Mouse (Mus musculus) MEL (cell line): ENCODE data around the gene Sbsn. TPM values are rescaled to one million over a fixed set of nuclear protein-coding genes. Genes with fewer than 3 reads are reported as not detected.
A peak's percentile ranks its signal among the peaks of the same experiment; 100 is the strongest.

Source experiments
- DNase-seq: peaks from one replicate; pipeline ENCODE4 v3.0.0; 2011; ENCODE audit warnings: low read depth, low spot score
- H3K27ac ChIP-seq: 2 replicates; pipeline ENCODE4 v1.5.1; 2012; ENCODE audit warnings: low read depth, mild to moderate bottlenecking, control low read depth, low read length, moderate library complexity; ENCODE audit not compliant: control insufficient read depth
- H3K27me3 ChIP-seq, 2 experiments: fragments of 150-350 bp in 1 of 2; sonication (generic) in 1 of 2; 2 replicates each; pipeline ENCODE4 v1.6.1; 2012; ENCODE audit warnings: low read length in 2 of 2, mild to moderate bottlenecking in 2 of 2, improper control_type of control experiment in 1 of 2, moderate library complexity in 1 of 2; ENCODE audit not compliant: insufficient read depth in 2 of 2, control insufficient read depth in 1 of 2
- H3K36me3 ChIP-seq, 2 experiments: 2 replicates each; pipeline ENCODE4 v1.6.1; 2012 to 2014; ENCODE audit warnings: low read length in 2 of 2, improper control_type of control experiment in 1 of 2, inconsistent platforms in 1 of 2, mild to moderate bottlenecking in 1 of 2; ENCODE audit not compliant: insufficient read depth in 2 of 2, control insufficient read depth in 1 of 2
- H3K4me1 ChIP-seq, 2 experiments: fragments of 150-350 bp in 1 of 2; sonication (generic) in 1 of 2; 2 replicates each; pipeline ENCODE4 v1.6.1; 2012; ENCODE audit warnings: low read length in 2 of 2, improper control_type of control experiment in 1 of 2, mild to moderate bottlenecking in 1 of 2; ENCODE audit not compliant: insufficient read depth in 2 of 2, control insufficient read depth in 1 of 2
- H3K4me3 ChIP-seq, 2 experiments: fragments of 150-350 bp in 1 of 2; sonication (generic) in 1 of 2; 2 replicates each; pipeline ENCODE4 v1.5.1; 2012; ENCODE audit warnings: low read depth in 2 of 2, low read length in 2 of 2, mild to moderate bottlenecking in 2 of 2, moderate library complexity in 2 of 2, control low read depth in 1 of 2, improper control_type of control experiment in 1 of 2; ENCODE audit not compliant: control insufficient read depth in 1 of 2, insufficient read depth in 1 of 2
- H3K79me2 ChIP-seq: 2 replicates; pipeline ENCODE4 v1.6.1; 2012; ENCODE audit warnings: mild to moderate bottlenecking, low read length, moderate library complexity; ENCODE audit not compliant: control insufficient read depth, poor library complexity, insufficient read depth
- H3K9ac ChIP-seq: 2 replicates; pipeline ENCODE4 v1.6.1; 2012; ENCODE audit warnings: low read depth, mild to moderate bottlenecking, control low read depth, low read length, moderate library complexity; ENCODE audit not compliant: control insufficient read depth, poor library complexity, severe bottlenecking
- H3K9me3 ChIP-seq: fragments of 150-350 bp; sonication (generic); replicated peaks from 2 replicates; pipeline ENCODE4 v1.6.1; 2012; ENCODE audit warnings: mild to moderate bottlenecking, low read length, improper control_type of control experiment, moderate library complexity; ENCODE audit not compliant: insufficient read depth
- CTCF ChIP-seq, 3 experiments: IDR thresholded peaks in 2 of 3; conservative IDR thresholded peaks in 1 of 3; 2 replicates each; pipeline ENCODE4 v1.5.1; 2011 to 2012; ENCODE audit warnings: low read length in 3 of 3, low read depth in 2 of 3, mild to moderate bottlenecking in 2 of 3, improper control_type of control experiment in 1 of 3, inconsistent platforms in 1 of 3, mixed read lengths in 1 of 3, moderate library complexity in 1 of 3; ENCODE audit not compliant: control insufficient read depth in 1 of 3, insufficient read depth in 1 of 3, poor library complexity in 1 of 3, severe bottlenecking in 1 of 3
- ELF1 ChIP-seq: IDR thresholded peaks from 2 replicates; pipeline ENCODE4 v1.6.1; 2014; ENCODE audit warnings: low read depth, mild to moderate bottlenecking, inconsistent platforms, low read length, improper control_type of control experiment, moderate library complexity
- EP300 ChIP-seq, 2 experiments: IDR thresholded peaks; 2 replicates each; pipeline ENCODE4 v1.6.1; 2011; ENCODE audit warnings: improper control_type of control experiment in 2 of 2, low read length in 2 of 2, low read depth in 1 of 2, mild to moderate bottlenecking in 1 of 2
- HCFC1 ChIP-seq: IDR thresholded peaks from 2 replicates; pipeline ENCODE4 v1.6.1; 2012; ENCODE audit warnings: low read depth, mild to moderate bottlenecking, inconsistent platforms, low read length, improper control_type of control experiment, moderate library complexity
- MAX ChIP-seq: IDR thresholded peaks from 2 replicates; pipeline ENCODE4 v1.6.1; 2011; ENCODE audit warnings: low read length, improper control_type of control experiment
- MAZ ChIP-seq: IDR thresholded peaks from 2 replicates; pipeline ENCODE4 v1.6.1; 2012; ENCODE audit warnings: low read depth, mild to moderate bottlenecking, inconsistent platforms, low read length, improper control_type of control experiment
- MYB ChIP-seq: IDR thresholded peaks from 2 replicates; pipeline ENCODE4 v1.6.1; 2011; ENCODE audit warnings: mild to moderate bottlenecking, low read depth, low read length, improper control_type of control experiment
- MYC ChIP-seq: IDR thresholded peaks from 2 replicates; pipeline ENCODE4 v1.6.1; 2011; ENCODE audit warnings: low read depth, mild to moderate bottlenecking, low read length, improper control_type of control experiment, moderate library complexity
- POLR2A ChIP-seq, 2 experiments: IDR thresholded peaks; 2 replicates each; pipeline ENCODE4 v1.6.1; 2011 to 2012; ENCODE audit warnings: low read length in 2 of 2, mild to moderate bottlenecking in 2 of 2, control low read depth in 1 of 2, improper control_type of control experiment in 1 of 2, low read depth in 1 of 2, moderate library complexity in 1 of 2; ENCODE audit not compliant: control insufficient read depth in 1 of 2, insufficient read depth in 1 of 2, poor library complexity in 1 of 2
- POLR2AphosphoS2 ChIP-seq: IDR thresholded peaks from 2 replicates; pipeline ENCODE4 v1.6.1; 2011; ENCODE audit warnings: low read length, improper control_type of control experiment
- SIN3A ChIP-seq: IDR thresholded peaks from 2 replicates; pipeline ENCODE4 v1.6.1; 2012; ENCODE audit warnings: low read length, improper control_type of control experiment, inconsistent platforms
- SMC3 ChIP-seq: IDR thresholded peaks from 2 replicates; pipeline ENCODE4 v1.6.1; 2011; ENCODE audit warnings: low read depth, low read length, improper control_type of control experiment
- ZNF384 ChIP-seq: IDR thresholded peaks from 2 replicates; pipeline ENCODE4 v1.6.1; 2012; ENCODE audit warnings: low read depth, mild to moderate bottlenecking, inconsistent platforms, low read length, improper control_type of control experiment
- polyA plus RNA-seq, 2 experiments: library from polyadenylated mRNA; stranded (reverse) in 1 of 2; unstranded in 1 of 2; fragments of >175 nt in 1 of 2; fragments of >200 nt in 1 of 2; gene quantifications; 2 replicates each; pipeline versions ENCODE4 v1.2.1 to v1.2.4; 2012; ENCODE audit warnings: low replicate concordance in 2 of 2, low read depth in 1 of 2; ENCODE audit not compliant: insufficient read length in 2 of 2, insufficient read depth in 1 of 2, missing spikeins in 1 of 2
- total RNA-seq: library from RNA; depleted of rRNA; stranded (reverse); fragments of 300-350 nt; gene quantifications from 2 replicates; pipeline ENCODE4 v1.2.3, GENCODE M21; 2012

Sbsn gene
- total and polyA plus RNA-seq, 3 experiments: 0.17 to 1.2 TPM; not detected in 1

- H3K9ac ChIP-seq: no peak overlapping the region
Observed at GRCm38 (mm10) chr7:30744022-30744598, 7.2 kb upstream of the Sbsn start.

GRCm38 (mm10) chr7:30747525-30748204 is 3.6 kb upstream of the Sbsn start:
- H3K36me3 ChIP-seq: no peaks in the 10 kb centered on the region
- no peaks in the 10 kb centered on the region; a peak in 2 of 4 replicates for H3K27me3 ChIP-seq
- H3K27ac ChIP-seq: no peak overlapping the region
- H3K4me1 ChIP-seq: no peaks in the 10 kb centered on the region
- H3K79me2 ChIP-seq: no peaks in the 10 kb centered on the region
- H3K9ac ChIP-seq: no peak overlapping the region
- TF ChIP-seq SIN3A (no peak), CTCF (IDR thresholded peaks at IDR 0.05 in 2 of 3, conservative IDR thresholded peaks at IDR 0.05 in 1 of 3; ENCODE audit: control insufficient read depth in 1 of 3, insufficient read depth in 1 of 3, low read depth in 2 of 3, low read length in 3 of 3, poor library complexity in 1 of 3, severe bottlenecking in 1 of 3) (peak; percentile 19 to 46 (median 32); a peak in 5 of 6 replicates), POLR2AphosphoS2 (no peak), ELF1 (no peak), MAZ (no peak), SMC3 (0 out of 2 replicates have a peak, but pooled peaks have one; percentile 10), EP300 (IDR thresholded peaks at IDR 0.05; ENCODE audit: low read depth in 1 of 2, low read length in 2 of 2) (no peak), ZNF384 (no peak), MAX (no peak)
- DNase-seq: no peak
- no peak overlapping the region for H3K4me3 ChIP-seq
- H3K9me3 ChIP-seq: no peaks in the 10 kb centered on the region

More at GRCm38 (mm10) chr7:30744022-30744598, 7.2 kb upstream of the Sbsn start:
- no peak overlapping the region for H3K27ac ChIP-seq
- H3K36me3 ChIP-seq: no peaks in the 10 kb centered on the region
- no peak overlapping the region for H3K4me3 ChIP-seq
- H3K9me3 ChIP-seq: no peaks in the 10 kb centered on the region
- H3K27me3 ChIP-seq: no peaks in the 10 kb centered on the region; a peak in 2 of 4 replicates
- no peaks in the 10 kb centered on the region for H3K4me1 ChIP-seq
- no peaks in the 10 kb centered on the region for H3K79me2 ChIP-seq
- TF ChIP-seq HCFC1 (no peak), MYB (no peak), POLR2A (IDR thresholded peaks at IDR 0.05; ENCODE audit: control insufficient read depth in 1 of 2, insufficient read depth in 1 of 2, low read depth in 1 of 2, low read length in 2 of 2, poor library complexity in 1 of 2) (no peak), MYC (no peak), CTCF (IDR thresholded peaks at IDR 0.05 in 2 of 3, conservative IDR thresholded peaks at IDR 0.05 in 1 of 3; ENCODE audit: control insufficient read depth in 1 of 3, insufficient read depth in 1 of 3, low read depth in 2 of 3, low read length in 3 of 3, poor library complexity in 1 of 3, severe bottlenecking in 1 of 3) (peak in 1 of 3 experiments; percentile 18; a peak in 1 of 6 replicates)
- DNase-seq: no peak
